Mouse (Mus musculus) ES-E14 (cell line): ENCODE results near the gene Hecw2.

ENCODE experiments used
- CHD2 ChIP-seq: IDR thresholded peaks from 2 replicates; pipeline ENCODE4 v1.6.1; 2014; ENCODE audit warnings: mild to moderate bottlenecking, low read depth, low read length, inconsistent platforms
- HCFC1 ChIP-seq: IDR thresholded peaks from 2 replicates; pipeline ENCODE4 v1.6.1; 2012; ENCODE audit warnings: low read length, inconsistent platforms, borderline replicate concordance; ENCODE audit not compliant: insufficient read depth
- MAFK ChIP-seq: IDR thresholded peaks from 2 replicates; pipeline ENCODE4 v1.6.1; 2014; ENCODE audit warnings: mild to moderate bottlenecking, low read depth, low read length, inconsistent platforms; ENCODE audit not compliant: insufficient read depth
- ZC3H11A ChIP-seq: IDR thresholded peaks from 2 replicates; pipeline ENCODE4 v1.6.1; 2012; ENCODE audit warnings: low read depth, mild to moderate bottlenecking, inconsistent platforms, low read length, borderline replicate concordance

- no peak for TF ChIP-seq ZC3H11A
- TF ChIP-seq HCFC1, result no peak
- TF ChIP-seq MAFK, result no peak
- TF ChIP-seq CHD2, result no peak
Measured at GRCm38 (mm10) chr1:53821983-53822382, 373.0 kb downstream of the Hecw2 start.
